Mouse (Mus musculus) megakaryocyte, embryonic 14.5 days (primary cell): ENCODE measurements around the gene Spink2.
"Not testable (repeated sequence)": the region's sequence is repeated elsewhere in the genome, so short reads cannot be mapped to it uniquely, and the experiment has no call there.

Experiments used
- FLI1 ChIP-seq: IDR thresholded peaks from 2 replicates; pipeline ENCODE4 v1.6.1; 2012; ENCODE audit warnings: low read length, inconsistent platforms, mixed read lengths
- GATA1 ChIP-seq: IDR thresholded peaks from 3 replicates; pipeline ENCODE4 v1.6.1; 2012; ENCODE audit warnings: mixed read lengths, low read length, inconsistent platforms, borderline replicate concordance

DNA sequence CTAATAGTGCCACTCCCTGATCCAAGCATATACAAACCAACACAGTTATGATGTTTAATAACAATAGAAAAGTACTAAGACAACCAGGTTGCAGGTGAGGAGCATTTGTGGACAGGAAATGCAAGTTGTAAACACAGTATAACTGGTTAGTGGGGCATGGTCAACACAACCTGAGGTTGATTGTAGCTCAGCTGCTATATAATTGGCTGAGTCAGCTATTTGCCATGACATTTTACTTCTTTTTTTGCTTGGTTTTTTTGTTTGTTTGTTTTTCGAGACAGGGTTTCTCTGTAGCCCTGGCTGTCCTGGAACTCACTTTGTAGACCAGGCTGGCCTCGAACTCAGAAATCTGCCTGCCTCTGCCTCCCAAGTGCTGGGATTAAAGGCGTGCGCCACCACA is 20.6 kb upstream of the Spink2 start:
- not testable (repeated sequence) for TF ChIP-seq GATA1, FLI1
